Mouse (Mus musculus) activated CD4-positive, CD25-positive, alpha-beta regulatory T cell, adult 4 months (primary cell): Measurements from ENCODE around the gene Mbd3. TPM values are rescaled to one million over a fixed set of nuclear protein-coding genes. Genes with fewer than 3 reads are reported as not detected.

Experiments used
- ATAC-seq: one replicate; pipeline ENCODE4 v1.8.0; 2017
- polyA plus RNA-seq, 2 experiments: library from polyadenylated mRNA; unstranded; fragments of 100-300 nt; shearing (Covaris generic); gene quantifications; one replicate each; pipeline ENCODE4 v1.2.1; 2017

Mbd3 gene
- polyA plus RNA-seq, 2 experiments from 2014 or later: 23.6 to 32.0 TPM

- ATAC-seq: no peak
Observed at GRCm38 (mm10) chr10:80396822-80397523, 2.4 kb downstream of the Mbd3 start.

GRCm38 (mm10) chr10:80395025-80395627 is 4.2 kb downstream of the Mbd3 start:
- no peak for ATAC-seq

- ATAC-seq: no peak
Observed at GRCm38 (mm10) chr10:80392687-80393086, 6.7 kb downstream of the Mbd3 start.

- no peak for ATAC-seq
Observed at GRCm38 (mm10) chr10:80390697-80391096, 8.7 kb downstream of the Mbd3 start.

- ATAC-seq: no peak
Observed at GRCm38 (mm10) chr10:80389185-80389708, 10.1 kb downstream of the Mbd3 start.

- ATAC-seq: no peak
Observed at GRCm38 (mm10) chr10:80388731-80389130, 10.6 kb downstream of the Mbd3 start.

- ATAC-seq: peak; percentile 45
Observed at GRCm38 (mm10) chr10:80387522-80387959, 11.8 kb downstream of the Mbd3 start, which contains the start of gene Mex3d. Gene Mex3d (minus strand): TSS chr10:80387659.

- peak; percentile 5 for ATAC-seq
Observed at GRCm38 (mm10) chr10:80386735-80387471, 12.4 kb downstream of the Mbd3 start.

GRCm38 (mm10) chr10:80385811-80386734 is 13.3 kb downstream of the Mbd3 start:
- no peak for ATAC-seq

- no peak for ATAC-seq
Observed at GRCm38 (mm10) chr10:80385310-80385709, 14.0 kb downstream of the Mbd3 start.

GRCm38 (mm10) chr10:80384709-80385108 is 14.6 kb downstream of the Mbd3 start:
- no peak for ATAC-seq

GRCm38 (mm10) chr10:80384115-80384639 is 15.2 kb downstream of the Mbd3 start:
- no peak for ATAC-seq

- no peak for ATAC-seq
Observed at GRCm38 (mm10) chr10:80383431-80383830, 15.9 kb downstream of the Mbd3 start.

- no peak for ATAC-seq
Observed at GRCm38 (mm10) chr10:80382641-80383365, 16.5 kb downstream of the Mbd3 start.

- ATAC-seq: no peak
Observed at GRCm38 (mm10) chr10:80377716-80378115, 21.6 kb downstream of the Mbd3 start.

GRCm38 (mm10) chr10:80376160-80376559 is 23.2 kb downstream of the Mbd3 start:
- ATAC-seq: peak; percentile 82

GRCm38 (mm10) chr10:80374063-80374462 is 25.3 kb downstream of the Mbd3 start:
- ATAC-seq: no peak

GRCm38 (mm10) chr10:80372706-80373105 is 26.6 kb downstream of the Mbd3 start:
- no peak for ATAC-seq

- no peak for ATAC-seq
Observed at GRCm38 (mm10) chr10:80371983-80372382, 27.4 kb downstream of the Mbd3 start.

GRCm38 (mm10) chr10:80371411-80371966 is 27.9 kb downstream of the Mbd3 start:
- ATAC-seq: peak; percentile 32
